Mouse (Mus musculus) bone marrow, adult 2 months (tissue): Measurements from ENCODE around the gene Snx21.
A peak's percentile ranks its signal among the peaks of the same experiment; 100 is the strongest.

ENCODE experiments used
- CTCF ChIP-seq: fragments of 200-500 bp; IDR thresholded peaks from 2 replicates; pipeline ENCODE4 v1.5.1; 2011; ENCODE audit warnings: low read length, control low read depth; ENCODE audit not compliant: control insufficient read depth, insufficient read depth
- POLR2A ChIP-seq: fragments of 200-500 bp; IDR thresholded peaks from 2 replicates; pipeline ENCODE4 v1.6.1; 2011; ENCODE audit warnings: low read depth, mild to moderate bottlenecking, control low read depth, low read length, borderline replicate concordance; ENCODE audit not compliant: control insufficient read depth

GRCm38 (mm10) chr2:164822636-164823165, 37.1 kb downstream of the Snx21 start, which contains the start of gene Zswim1:
- peak; percentile 78; the same call in 1 of the 2 replicates for TF ChIP-seq POLR2A
- no peak for TF ChIP-seq CTCF
